Mouse (Mus musculus): Measurements from ENCODE around the gene Dtd1.

The Dtd1 gene

GRCm38 (mm10) chr2:144768375-144769117 is 168.8 kb downstream of the Dtd1 start:
- DNase-seq (ENCODE audit: low spot score in 2 of 2), result no peak

DNA sequence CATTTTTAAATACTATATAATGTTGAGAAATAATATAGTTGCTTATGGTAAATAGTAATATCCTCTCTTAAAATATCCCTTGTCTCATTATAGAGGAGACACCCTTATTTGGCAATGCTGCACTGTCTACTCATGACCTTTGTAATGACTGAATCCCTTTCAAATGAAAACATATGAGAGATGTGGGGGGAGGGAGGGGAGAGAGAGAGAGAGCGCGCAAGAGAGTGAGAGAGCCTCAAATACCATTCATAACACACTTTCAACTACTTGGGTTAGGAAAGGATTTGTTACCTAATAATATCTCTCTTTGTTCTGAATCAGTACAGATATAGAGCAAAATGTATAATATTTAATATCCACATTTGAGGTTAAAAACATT is 169.4 kb downstream of the Dtd1 start:
- DNase-seq (ENCODE audit: low spot score in 2 of 2), result no peak

- no peak for DNase-seq (ENCODE audit: low spot score in 2 of 2)
These were observed 169.9 kb downstream of the Dtd1 start for GRCm38 (mm10) chr2:144769556-144769955.

DNA sequence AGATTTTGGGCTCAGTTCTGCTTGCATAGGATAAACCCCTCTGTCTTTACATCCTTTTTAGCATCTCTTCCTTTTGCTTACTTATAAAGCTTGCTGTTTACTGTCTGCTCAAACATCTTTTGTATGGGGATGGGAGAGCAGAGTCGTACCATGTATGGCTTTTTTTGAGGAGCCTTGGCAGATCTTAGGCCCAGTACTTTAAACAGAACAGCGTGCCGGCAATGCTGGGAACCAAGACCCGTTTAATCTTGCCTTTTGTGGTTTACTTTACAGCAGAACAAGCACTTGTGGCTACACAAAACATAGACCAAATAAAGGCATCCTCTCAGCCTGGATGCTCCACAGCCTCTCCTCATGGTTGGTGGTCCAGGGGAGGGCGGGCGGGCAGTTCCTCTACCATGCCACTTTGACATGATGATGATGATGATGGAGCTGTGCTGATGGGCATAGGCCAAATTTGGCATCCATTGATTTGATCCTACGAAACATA is 170.8 kb downstream of the Dtd1 start:
- DNase-seq (ENCODE audit: low spot score in 2 of 2), result no peak

GRCm38 (mm10) chr2:144771841-144772240 is 172.1 kb downstream of the Dtd1 start:
- no peak for DNase-seq (ENCODE audit: low spot score in 2 of 2)

GRCm38 (mm10) chr2:144774636-144775160 is 175.0 kb downstream of the Dtd1 start:
- DNase-seq (ENCODE audit: low spot score in 2 of 2), result no peak

DNA sequence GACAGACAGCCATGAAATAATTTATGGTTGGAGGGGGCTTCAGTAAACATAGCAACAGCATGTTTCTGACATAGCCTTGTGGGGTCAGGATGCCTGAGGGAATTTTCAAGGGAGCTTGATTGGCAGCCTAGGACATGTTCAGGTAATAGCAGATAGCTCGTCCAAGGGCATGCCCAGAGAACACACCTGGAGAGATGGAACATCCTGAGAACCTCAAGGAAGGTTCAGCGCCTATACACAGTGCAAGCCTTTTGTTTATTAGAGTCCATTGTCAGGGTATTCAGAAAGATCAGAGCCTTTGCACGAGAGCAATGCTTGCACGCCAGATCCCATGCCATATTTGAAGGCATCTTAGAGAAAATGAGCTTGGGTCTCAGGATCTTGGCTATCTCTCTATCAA is 175.9 kb downstream of the Dtd1 start:
- no peak for DNase-seq (ENCODE audit: low spot score in 2 of 2)

DNA sequence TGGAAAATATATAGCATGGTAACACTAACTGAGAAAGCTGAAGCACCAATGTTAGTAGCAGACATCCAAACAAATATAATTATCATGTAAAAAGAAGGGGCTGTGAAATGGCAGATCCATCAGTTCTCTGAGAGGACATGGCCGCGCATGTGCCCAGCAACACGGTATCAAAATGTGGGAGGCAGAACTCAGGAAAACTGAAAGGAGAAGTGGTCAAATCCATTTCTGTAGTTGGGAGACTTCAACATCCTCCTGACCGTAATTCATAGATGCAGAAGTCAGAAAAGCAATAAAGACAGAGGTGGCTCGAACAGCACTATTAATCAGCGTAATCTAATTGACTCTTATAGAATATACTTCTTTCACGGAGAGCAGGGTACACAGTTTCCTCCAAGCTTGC is 179.6 kb downstream of the Dtd1 start:
- no peak for DNase-seq (ENCODE audit: low spot score in 2 of 2)

DNA sequence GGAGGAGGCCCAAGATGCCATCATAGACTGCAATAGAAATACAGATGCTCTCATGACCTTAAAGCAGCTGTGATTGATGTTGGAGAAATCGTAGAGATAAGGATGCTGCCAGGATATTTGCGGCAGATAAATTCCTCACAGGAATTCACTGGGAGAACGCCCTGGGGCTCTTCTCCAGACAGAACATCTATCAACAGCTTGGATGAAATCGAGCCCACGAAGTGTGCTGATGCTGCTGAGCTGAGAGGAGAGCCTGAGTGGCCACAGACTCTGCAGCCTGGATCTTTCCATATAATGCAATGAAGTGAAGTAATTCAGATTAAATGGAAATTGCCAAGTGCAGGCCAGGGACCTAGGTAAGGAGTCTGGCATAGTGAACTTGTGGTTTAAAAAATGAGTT is 181.0 kb downstream of the Dtd1 start:
- DNase-seq (ENCODE audit: low spot score in 2 of 2), result no peak

DNA sequence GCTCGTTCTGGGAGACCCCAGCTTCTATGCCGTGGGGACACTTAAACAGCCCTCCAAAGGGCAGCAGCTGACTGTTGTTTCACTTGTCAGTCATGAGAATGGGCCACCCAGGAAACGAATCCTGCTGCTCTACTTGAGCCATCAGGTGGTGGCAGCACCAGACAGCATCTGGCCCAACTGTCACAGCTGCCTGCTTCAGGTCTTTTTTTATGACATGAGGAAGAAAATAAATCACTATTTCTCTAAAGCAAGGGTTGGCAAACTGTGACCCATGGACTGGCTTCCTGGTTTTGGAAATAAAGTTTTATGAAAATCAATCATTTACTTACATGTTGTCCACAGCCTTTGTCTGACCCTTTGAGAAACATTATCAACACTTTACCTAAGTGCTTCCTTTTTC is 182.2 kb downstream of the Dtd1 start:
- DNase-seq (ENCODE audit: low spot score in 2 of 2), result no peak

DNA sequence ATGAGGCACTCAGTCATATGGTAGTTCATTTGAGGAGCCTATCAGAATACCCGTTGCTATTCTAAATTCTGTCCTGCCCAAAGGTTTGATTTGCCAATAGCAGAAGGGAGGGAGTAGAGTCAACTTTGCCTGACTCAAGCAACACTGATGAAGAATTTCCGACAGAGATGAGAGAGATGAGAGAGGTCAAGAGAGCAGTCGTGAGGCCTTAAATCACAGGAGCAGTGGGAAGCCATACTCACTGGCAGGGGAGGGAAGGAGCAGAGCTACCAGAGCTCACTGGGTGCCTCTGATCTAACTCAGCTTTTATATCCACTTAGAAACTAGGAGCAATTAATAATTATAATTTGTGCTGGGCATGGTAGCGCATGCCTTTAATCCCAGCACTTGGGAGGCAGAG is 182.8 kb downstream of the Dtd1 start:
- no peak for DNase-seq (ENCODE audit: low spot score in 2 of 2)

GRCm38 (mm10) chr2:144783190-144783589 is 183.5 kb downstream of the Dtd1 start:
- DNase-seq (ENCODE audit: low spot score in 2 of 2), result no peak

GRCm38 (mm10) chr2:144783831-144784230 is 184.1 kb downstream of the Dtd1 start:
- no peak for DNase-seq (ENCODE audit: low spot score in 2 of 2)

- no peak for DNase-seq (ENCODE audit: low spot score in 2 of 2)
These were observed 192.1 kb downstream of the Dtd1 start for GRCm38 (mm10) chr2:144791671-144792294.

GRCm38 (mm10) chr2:144797515-144797914 is 197.8 kb downstream of the Dtd1 start:
- no peak for DNase-seq (ENCODE audit: low spot score in 2 of 2)

GRCm38 (mm10) chr2:144807766-144808754 is 208.4 kb downstream of the Dtd1 start:
- DNase-seq (ENCODE audit: low spot score in 2 of 2), result no peak
